Mouse (Mus musculus) limb, embryonic 14.5 days (tissue): ENCODE data around the gene Clasp1. TPM values are rescaled to one million over a fixed set of nuclear protein-coding genes. Genes with fewer than 3 reads are reported as not detected.

Source experiments
- ATAC-seq: fragments of 200-750 bp; cut with Nextera tagmentation; 2 replicates; pipeline ENCODE4 v1.8.0; 2017; ENCODE audit warnings: low read depth, moderate number of reproducible peaks, moderate TSS enrichment; ENCODE audit not compliant: low FRiP score
- DNase-seq: peaks from one replicate; pipeline ENCODE4 v3.0.0-alpha.2; 2015; ENCODE audit warnings: low spot score
- H3K27ac ChIP-seq: fragments of 300-500 bp; sonication (generic); replicated peaks from 2 replicates; pipeline ENCODE4 v1.5.1; 2014; ENCODE audit warnings: low read depth, mild to moderate bottlenecking, low read length, moderate library complexity, mixed read lengths
- H3K27me3 ChIP-seq: fragments of 300-500 bp; sonication (generic); 2 replicates; pipeline ENCODE4 v1.6.1; 2014; ENCODE audit warnings: low read length, mixed read lengths; ENCODE audit not compliant: control insufficient read depth, insufficient read depth
- H3K36me3 ChIP-seq: fragments of 300-500 bp; sonication (generic); 2 replicates; pipeline ENCODE4 v1.6.1; 2014; ENCODE audit warnings: mild to moderate bottlenecking, low read length, moderate library complexity, mixed read lengths; ENCODE audit not compliant: control insufficient read depth, insufficient read depth
- H3K4me1 ChIP-seq: fragments of 300-500 bp; sonication (generic); 2 replicates; pipeline ENCODE4 v1.6.1; 2014; ENCODE audit warnings: antibody characterized with exemption, low read length, mixed read lengths; ENCODE audit not compliant: control insufficient read depth, insufficient read depth
- H3K4me2 ChIP-seq: fragments of 300-500 bp; sonication (generic); replicated peaks from 2 replicates; pipeline ENCODE4 v1.6.1; 2014; ENCODE audit warnings: low read depth, mild to moderate bottlenecking, low read length, moderate library complexity; ENCODE audit not compliant: severe bottlenecking
- H3K4me3 ChIP-seq: fragments of 300-500 bp; sonication (generic); replicated peaks from 2 replicates; pipeline ENCODE4 v1.5.1; 2014; ENCODE audit warnings: low read length
- H3K9ac ChIP-seq: fragments of 300-500 bp; sonication (generic); 2 replicates; pipeline ENCODE4 v1.6.1; 2014; ENCODE audit warnings: mild to moderate bottlenecking, low read depth, low read length, moderate library complexity; ENCODE audit not compliant: severe bottlenecking
- H3K9me3 ChIP-seq: fragments of 300-500 bp; sonication (generic); 2 replicates; pipeline ENCODE4 v1.6.1; 2016; ENCODE audit warnings: low read length; ENCODE audit not compliant: control insufficient read depth
- POLR2A ChIP-seq: fragments of 200-500 bp; IDR thresholded peaks from 2 replicates; pipeline ENCODE4 v1.8.0; 2012; ENCODE audit warnings: inconsistent platforms, mild to moderate bottlenecking, moderate library complexity, borderline replicate concordance; ENCODE audit not compliant: insufficient read depth, insufficient read length; ENCODE audit errors: extremely low read depth
- WGBS: fragments of 180-500 bp; shearing (Covaris S2); extraction: QIAGEN DNeasy Blood & Tissue Kit; methylation state at CpG from one replicate; pipeline ENCODE4 v1.1.7; 2014; 5-methylcytosine and 5-hydroxymethylcytosine counted together
- polyA plus RNA-seq, 2 experiments: library from polyadenylated mRNA; depleted of rRNA in 1 of 2; stranded (reverse) in 1 of 2; unstranded in 1 of 2; fragments of >200 nt; fragmentation: Nextera tagmentation in 1 of 2; extraction: Ambion mirVana in 1 of 2; gene quantifications; 2 replicates each; pipeline versions ENCODE4 v1.2.1 to v1.2.3; 2012 to 2014

Gene Clasp1
- polyA plus RNA-seq, 2 experiments: 47.8 to 48.5 TPM

DNA sequence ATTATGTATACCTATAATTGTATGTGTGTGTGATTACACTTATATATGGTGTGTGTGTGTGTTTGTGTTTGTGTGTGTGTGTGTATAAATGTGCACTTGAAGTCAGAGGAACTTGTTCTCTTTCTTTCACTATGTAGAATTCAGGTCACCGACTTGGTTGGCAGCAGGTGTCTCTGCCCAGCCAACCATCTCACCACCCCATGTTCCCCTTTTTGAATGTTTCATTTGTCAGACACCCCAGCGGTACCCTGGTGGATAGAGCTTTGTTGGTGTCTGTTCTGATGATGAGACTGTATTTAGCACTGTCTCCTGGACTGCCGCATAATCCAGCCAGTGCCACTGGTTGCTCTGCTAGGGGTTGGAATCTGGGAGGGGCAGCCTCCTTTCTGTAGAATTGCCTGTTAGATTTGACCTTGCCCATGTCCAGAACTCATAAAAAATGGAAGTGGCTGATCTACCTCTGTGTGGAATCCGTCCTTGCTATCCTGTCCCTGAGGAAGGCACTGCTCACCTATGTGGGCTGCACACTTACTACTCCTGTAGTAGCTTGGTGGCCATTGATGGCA is 244.6 kb downstream of the Clasp1 start:
- Histone ChIP-seq H3K4me1 (no peaks in the 10 kb centered on the region), H3K36me3 (no peaks in the 10 kb centered on the region), H3K9ac (no peak overlapping the region), H3K9me3 (no peaks in the 10 kb centered on the region), H3K27me3 (no peaks in the 10 kb centered on the region), H3K27ac (no peak overlapping the region), H3K4me3 (no peak overlapping the region), H3K4me2 (no peak overlapping the region)
- 83% methylated on average over 4 of the region's 4 CpGs for WGBS
- ATAC-seq (no peak), DNase-seq (no peak)
- no peak for TF ChIP-seq POLR2A

- TF ChIP-seq POLR2A: no peak
- H3K4me1 ChIP-seq: no peaks in the 10 kb centered on the region
- no peak overlapping the region for H3K9ac ChIP-seq
- H3K27me3 ChIP-seq: no peaks in the 10 kb centered on the region
- ATAC-seq: no peak
- no peak overlapping the region for H3K4me3 ChIP-seq
- H3K4me2 ChIP-seq: no peak overlapping the region
- no peak overlapping the region for H3K27ac ChIP-seq
- WGBS: 64% methylated on average over 2 of the region's 2 CpGs
- no peaks in the 10 kb centered on the region for H3K9me3 ChIP-seq
- no peak for DNase-seq
- no peaks in the 10 kb centered on the region for H3K36me3 ChIP-seq
Observed at GRCm38 (mm10) chr1:118642296-118642999, 253.6 kb downstream of the Clasp1 start.

DNA sequence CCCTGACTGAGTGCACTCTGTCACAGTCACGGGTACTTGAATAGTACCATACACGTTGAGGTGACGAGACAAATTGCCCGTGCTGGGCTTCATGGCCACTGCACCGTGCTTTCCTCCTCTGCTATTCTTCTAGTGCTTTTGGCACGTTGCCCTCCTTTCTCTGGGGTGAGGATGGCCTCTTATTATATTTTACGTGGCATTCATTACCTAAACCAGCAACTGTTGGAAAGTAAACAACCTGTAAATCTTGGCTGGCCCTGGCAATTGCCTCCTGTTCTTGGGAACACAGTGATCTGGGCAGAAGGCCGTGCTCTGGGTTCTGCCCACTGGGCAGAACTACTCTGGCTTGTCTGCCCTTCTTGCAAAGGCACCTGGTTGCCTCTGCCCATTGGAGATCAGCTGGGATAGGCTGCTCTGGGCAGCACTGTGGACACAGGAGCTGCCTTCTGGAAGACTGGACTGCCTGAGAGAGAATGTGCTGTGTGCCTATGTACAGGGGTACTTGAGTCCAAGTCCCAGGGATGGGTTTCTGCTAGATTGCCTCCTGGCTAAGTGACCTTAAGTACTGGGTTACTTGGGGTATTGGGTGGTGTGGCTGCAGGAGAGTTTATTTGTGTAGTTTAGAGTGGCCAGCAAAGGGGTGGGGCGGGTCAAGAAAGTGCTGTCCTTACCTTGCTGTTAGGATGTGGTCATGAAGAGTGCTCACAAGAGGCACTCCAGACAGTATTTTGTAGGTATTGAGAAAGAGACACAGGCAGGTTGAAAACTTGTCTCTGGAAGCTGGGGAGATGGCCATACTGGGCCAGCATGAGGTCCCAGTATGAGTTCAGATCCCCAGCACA is 254.5 kb downstream of the Clasp1 start:
- no peak for DNase-seq
- no peak overlapping the region for H3K9ac ChIP-seq
- no peak overlapping the region for H3K4me3 ChIP-seq
- H3K9me3 ChIP-seq: no peaks in the 10 kb centered on the region
- no peak for TF ChIP-seq POLR2A
- no peak overlapping the region for H3K4me2 ChIP-seq
- H3K36me3 ChIP-seq: no peaks in the 10 kb centered on the region
- 62% methylated on average over 9 of the region's 9 CpGs for WGBS
- no peak overlapping the region for H3K27ac ChIP-seq
- no peaks in the 10 kb centered on the region for H3K27me3 ChIP-seq
- no peak for ATAC-seq
- no peaks in the 10 kb centered on the region for H3K4me1 ChIP-seq

DNA sequence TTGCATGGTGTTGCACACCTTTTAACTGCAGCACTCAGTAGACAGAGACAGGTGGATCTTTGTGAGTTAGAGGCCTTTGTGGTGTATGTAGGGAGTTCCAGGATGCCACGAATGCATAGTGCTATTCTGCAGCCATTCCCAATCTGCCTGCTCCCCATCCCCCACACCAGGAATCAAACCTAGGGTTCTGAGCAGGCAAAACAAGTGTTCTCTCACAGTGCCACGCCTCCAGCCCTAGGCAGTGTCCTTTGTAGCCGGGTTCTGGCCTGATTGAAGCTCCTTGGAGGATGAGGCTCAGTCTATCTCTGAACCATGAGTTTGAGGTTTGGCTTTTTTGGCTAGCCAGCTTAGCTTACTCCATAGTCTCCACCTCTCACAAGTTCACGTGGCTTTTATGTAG is 256.8 kb downstream of the Clasp1 start:
- H3K27me3 ChIP-seq: no peaks in the 10 kb centered on the region
- H3K4me1 ChIP-seq: no peaks in the 10 kb centered on the region
- no peak for ATAC-seq
- H3K4me2 ChIP-seq: no peak overlapping the region
- no peaks in the 10 kb centered on the region for H3K36me3 ChIP-seq
- no peaks in the 10 kb centered on the region for H3K9me3 ChIP-seq
- TF ChIP-seq POLR2A: no peak
- H3K4me3 ChIP-seq: no peak overlapping the region
- WGBS: 66% methylated on average over 4 of the region's 4 CpGs
- H3K27ac ChIP-seq: no peak overlapping the region
- H3K9ac ChIP-seq: no peak overlapping the region
- no peak for DNase-seq

DNA sequence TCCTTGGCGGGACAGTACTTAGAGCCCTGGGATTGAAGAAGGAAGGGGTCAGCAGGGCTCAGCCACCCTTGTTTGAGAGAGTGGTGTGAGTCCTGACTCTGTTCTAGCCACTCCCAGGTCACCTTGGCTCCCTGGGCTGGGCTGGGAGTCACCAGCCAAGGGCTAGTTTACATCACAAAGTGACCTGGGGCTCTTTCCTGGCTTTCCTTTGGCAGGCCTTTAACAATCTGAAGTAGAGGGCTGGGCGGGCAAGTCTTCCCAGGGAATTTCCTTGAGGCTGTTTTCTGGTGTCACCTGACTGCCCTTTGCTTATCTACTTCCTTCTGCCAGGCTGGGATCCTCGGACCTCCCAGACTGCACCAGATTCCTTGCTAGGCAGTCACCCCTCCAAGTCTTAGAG is 259.2 kb downstream of the Clasp1 start:
- WGBS: 13% methylated on average over 3 of the region's 3 CpGs
- H3K9ac ChIP-seq: no peak overlapping the region
- no peaks in the 10 kb centered on the region for H3K27me3 ChIP-seq
- H3K36me3 ChIP-seq: no peaks in the 10 kb centered on the region
- TF ChIP-seq POLR2A: no peak
- no peak overlapping the region for H3K4me2 ChIP-seq
- no peak for ATAC-seq
- no peaks in the 10 kb centered on the region for H3K4me1 ChIP-seq
- no peak for DNase-seq
- no peaks in the 10 kb centered on the region for H3K9me3 ChIP-seq
- H3K4me3 ChIP-seq: no peak overlapping the region
- H3K27ac ChIP-seq: no peak overlapping the region
